Mouse (Mus musculus) gonadal fat pad, adult 2 months (tissue): Measurements from ENCODE around the gene Pyroxd2. TPM values are rescaled to one million over a fixed set of nuclear protein-coding genes. Genes with fewer than 3 reads are reported as not detected.

Source experiments
- DNase-seq: peaks from one replicate; pipeline ENCODE4 v3.0.0-alpha.2; 2012; ENCODE audit warnings: low read depth
- polyA plus RNA-seq: library from polyadenylated mRNA; depleted of rRNA; stranded (reverse); fragments of >200 nt; gene quantifications from 2 replicates; pipeline ENCODE4 v1.2.3, GENCODE M21; 2012

Gene Pyroxd2
- polyA plus RNA-seq, 1 experiment = 30.1 TPM

DNA sequence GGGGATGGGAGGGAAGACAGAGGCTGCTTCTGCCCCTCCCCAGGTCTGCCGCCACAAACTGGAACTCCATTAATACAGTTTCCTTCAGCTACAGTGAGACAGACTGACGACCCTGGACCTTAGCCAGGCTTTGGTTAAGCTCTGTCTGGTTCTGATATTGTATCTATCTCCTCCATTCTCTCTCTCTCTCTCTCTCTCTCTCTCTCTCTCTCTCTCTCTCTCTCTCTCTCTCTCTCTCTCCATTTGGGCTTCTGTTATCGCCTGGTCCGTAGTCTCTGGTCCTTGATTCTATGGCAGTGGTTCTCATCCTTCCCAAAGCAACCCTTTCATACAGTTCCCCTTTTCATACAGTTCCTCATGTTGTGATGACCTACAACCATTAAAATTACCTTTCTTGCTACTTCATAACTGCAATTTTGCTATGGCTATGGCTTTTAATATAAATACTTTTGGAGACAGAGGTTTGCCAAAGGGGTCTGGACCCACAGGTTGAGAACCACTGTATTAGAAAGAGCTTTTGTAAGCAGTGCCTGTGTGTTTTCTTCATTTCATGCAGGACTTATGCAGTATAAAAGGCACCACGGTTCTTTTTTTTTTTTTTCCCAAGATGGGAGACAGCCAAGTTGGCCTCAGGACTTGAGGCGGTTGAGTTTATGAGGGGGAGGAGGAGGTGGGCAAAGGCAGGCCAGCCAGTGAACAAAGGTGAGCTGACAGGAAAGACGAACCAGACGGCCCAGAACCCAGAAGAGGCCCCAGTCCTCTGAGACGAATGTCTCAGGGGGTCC, 7.3 kb downstream of the Pyroxd2 start:
- no peak for DNase-seq

DNA sequence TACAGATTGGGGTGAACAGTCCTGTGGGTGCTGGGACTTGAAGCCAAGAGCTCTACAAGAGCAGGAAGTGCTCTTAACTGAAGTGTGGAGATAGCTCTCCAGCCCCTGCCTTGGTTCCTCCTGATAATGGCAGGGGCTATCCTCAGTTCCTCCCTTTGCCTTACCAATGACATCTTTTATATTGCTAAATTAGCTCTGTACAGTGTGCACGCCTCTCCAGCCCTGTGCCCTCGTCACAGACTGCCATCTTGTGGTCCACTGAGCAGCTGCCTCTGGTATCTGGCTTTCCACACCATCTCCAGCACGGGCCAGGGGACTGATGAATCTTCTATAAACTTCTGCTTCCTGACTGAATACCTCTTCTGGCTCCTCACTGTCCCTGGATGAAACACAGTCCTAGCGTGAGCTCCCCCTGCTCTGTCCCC, 8.4 kb downstream of the Pyroxd2 start:
- DNase-seq = no peak

DNA sequence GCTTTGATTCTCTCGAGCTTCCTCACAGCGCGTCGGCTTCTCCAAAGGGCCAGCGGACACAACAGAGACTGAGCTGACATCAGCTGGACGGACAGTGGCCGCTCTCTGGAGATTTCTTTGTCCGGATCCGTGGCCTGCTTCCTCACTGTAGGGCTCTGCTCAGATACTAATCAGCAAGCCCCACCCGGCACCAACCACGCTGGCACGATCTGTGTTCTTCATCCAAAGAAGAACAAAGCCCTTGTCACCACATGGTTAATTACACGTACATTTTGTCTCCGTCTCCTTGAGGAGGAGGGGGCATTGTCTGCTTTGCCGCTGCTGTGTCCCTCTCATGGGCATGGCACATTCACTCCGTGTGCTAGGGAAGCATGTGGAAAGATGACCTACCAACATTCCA, 9.3 kb downstream of the Pyroxd2 start:
- no peak for DNase-seq

DNA sequence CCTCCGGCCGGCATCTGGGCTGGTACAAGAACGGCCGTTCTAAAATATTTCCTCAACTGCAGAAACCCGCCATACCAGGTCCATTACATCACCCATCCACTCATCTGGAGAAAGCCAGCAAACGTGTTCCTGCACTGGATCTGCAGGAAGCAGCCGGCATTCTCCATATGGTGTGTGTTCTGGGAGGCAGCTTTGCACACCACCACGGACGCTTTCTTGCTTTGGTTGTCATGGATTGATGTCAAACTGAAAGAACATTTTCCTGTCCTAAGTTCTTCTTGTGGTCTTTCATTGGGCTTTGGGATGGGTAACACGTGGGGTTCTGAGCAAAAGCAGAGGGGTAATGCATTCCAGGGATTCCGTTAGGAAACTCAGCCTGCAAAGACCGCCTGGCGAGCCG, 10.7 kb downstream of the Pyroxd2 start:
- no peak for DNase-seq

DNA sequence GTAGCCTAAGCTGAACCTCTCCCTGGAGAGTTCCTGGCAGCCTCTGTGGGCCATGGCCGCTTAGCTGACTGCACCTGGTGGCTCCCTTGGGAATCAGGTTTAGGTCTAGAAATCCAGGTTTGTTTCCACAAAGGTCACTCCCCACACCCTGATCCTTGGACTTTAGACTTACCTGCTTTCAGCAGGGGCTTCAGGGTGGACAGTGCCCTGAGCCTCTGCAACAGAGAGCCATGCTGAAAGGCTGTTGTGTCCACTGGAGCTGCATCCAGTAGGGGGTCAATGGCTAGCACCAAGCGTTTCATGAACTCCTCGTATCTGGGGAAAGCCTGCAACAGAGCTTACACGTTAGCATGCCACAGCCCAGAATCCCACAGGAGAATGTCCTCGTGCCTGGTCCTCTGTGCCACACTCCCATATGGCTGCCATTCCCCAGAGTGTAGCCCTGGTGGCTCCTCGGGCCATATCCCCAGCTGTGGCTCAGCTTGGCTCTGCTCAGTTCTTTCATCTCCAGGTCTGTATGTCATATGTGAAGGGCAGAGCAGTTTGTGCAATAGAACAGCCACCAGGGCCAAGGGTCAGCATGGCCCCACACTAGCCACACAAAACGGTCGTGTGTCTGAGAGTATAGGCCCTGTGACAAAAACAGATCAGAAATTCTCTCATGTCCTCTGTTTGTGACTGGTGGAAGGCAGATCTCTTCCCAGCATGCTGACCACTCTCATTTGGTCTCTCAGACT, 12.2 kb downstream of the Pyroxd2 start:
- DNase-seq = no peak

DNA sequence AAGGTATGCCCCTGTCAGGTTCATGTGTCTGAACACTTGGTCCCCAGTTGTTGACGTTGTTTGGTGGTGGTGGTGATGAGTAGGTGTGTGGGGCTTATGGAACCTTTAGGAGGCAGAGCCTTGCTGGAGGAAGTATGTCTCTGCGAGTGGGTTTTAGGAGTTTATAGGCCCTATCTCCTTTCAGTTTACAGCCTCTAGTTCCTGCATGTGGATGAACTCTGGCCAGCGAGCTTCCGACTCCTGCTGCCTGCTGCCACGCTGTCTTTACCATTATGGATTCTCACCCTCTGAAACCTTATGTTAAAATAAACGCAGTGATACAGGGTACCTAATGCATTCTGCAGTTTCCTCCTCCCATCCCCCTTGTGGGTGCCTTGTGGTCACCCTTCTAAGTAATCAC, 12.8 kb downstream of the Pyroxd2 start:
- no peak for DNase-seq

DNA sequence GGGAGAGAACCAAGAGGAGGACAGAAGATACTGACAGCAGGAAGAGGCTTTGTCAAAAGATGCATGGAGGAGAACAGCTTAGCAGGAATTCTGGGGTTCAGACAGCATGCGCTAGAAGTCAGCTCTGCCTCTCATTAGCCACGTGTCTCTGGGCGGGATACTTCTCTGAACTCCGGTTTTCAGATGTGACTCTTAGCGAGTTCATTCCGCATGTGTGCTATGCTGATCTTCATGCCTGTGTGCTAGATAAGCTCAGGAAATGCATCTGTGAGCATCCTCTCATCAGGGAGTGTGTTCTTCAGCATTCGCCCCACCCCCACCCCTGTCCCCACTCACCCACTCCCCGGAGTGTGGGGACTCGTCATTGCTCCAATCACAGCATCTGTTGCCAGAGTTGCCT, 14.8 kb downstream of the Pyroxd2 start:
- DNase-seq = no peak

DNA sequence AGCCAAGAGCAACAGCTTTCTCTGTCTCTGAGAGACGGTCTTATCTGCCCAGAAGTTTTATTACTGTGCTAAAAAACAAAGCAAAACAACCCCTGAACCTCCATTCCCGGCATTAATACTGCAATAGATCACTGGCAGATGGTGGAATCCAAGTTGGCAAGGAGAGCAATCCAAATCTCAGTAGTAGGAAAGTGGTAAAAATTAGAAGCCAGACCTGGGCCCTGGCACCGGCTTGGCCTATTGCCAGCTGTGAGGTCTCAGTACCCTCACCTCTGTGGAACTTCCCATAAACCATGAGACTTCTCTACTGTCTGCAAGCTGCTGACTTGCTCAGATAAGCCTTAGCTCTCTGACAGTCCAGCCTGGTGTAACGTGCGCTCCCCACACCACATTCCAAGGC, 17.6 kb downstream of the Pyroxd2 start:
- no peak for DNase-seq

DNA sequence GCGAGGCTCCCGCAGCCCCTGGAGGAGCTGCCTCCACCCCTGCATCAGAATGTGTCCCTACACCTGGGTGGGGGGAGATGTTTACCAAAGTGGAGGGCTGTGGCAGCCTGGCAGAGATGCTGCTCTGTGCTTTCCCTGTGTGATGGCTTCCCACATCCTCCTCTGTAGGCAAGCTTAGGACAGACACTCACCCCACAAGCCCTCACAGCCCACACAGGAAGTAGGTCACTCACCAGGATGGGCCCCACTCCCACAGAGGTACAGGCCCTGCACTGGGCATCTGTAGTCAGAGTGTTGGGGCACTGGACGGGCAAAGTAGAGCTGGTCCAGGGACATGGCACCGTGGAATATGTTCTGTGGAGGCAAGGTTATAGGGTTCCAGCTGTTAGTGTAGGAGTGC, 25.2 kb downstream of the Pyroxd2 start:
- no peak for DNase-seq

DNA sequence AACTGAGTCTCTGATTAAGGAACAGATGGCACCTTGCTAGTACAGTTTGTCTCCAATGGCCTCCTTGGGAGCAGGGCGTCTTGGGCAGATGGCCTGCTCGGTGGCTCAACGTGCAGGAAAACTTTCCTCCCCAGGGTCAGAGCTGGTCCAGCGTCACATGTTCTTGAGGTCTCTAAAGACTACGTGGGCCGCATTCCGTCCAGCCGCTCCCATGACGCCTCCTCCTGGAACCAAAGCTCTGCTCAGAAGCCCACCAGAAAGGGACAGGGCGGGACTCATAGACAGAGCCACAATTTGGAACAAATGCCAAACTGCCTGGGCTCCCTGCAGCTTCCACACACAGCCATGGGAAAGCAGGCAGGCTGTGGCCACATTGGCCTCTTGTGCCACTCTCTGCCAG, 25.8 kb downstream of the Pyroxd2 start:
- no peak for DNase-seq

DNA sequence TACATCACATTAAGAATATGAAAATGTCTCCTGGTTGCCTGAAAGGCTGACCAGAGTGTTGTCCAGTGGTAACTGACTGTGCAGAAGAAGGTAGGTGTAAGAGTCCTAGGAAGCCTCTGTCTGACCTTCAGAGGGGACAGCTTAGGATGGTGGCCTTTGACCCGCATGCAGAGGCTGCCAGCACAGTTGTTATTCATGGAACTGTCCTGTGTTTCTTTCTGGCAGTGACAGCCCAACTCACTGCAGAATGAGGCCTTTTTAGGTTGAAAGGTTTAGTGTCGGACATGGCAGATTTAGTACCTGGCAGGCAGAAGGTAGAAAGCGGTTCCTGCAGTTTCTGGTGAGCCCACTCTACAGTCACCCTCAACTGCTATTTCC, 26.6 kb downstream of the Pyroxd2 start:
- no peak for DNase-seq

DNA sequence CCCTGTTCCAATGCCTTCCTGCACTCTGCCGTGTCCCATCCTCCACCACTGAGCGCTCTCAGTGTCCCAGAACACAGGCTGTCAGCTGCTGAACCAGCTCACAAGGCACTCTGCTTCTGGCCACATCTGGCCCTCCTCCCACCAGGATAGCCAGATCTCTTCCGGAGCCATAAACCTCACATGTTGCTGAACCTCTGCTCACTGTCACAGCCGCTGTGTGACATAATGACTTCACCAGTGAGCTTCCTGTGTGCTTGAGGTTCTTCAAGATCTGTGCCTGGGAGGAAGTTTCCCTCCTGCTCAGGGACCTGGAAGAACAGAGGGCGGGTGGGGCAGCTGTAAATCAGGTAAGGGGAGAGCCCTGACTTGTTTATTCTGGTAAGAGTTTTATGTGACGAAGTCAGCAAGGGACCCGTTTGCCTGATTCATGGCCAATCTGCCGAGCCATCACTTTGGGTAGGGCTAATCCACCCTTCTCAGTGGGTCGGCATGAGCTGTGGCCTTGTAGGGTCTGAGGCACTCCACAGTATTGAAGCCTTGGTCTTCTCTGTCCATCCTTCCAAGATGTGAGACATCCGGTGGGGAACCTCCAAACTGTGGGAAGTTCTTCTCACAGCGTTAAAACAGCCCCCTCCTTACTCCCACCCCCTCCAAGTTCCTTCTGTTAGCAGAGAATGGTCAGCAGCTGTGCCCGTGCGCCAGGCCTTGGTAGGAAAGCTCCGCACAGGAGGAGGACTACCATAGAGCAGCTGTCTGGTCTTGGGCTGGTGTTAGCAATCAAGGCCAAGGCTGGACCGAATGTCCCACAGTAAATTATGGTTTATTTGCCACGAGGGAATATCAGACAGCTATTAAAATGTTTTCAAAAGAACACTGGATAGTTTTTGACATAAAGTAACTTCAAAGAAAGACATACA, 27.3 kb downstream of the Pyroxd2 start:
- DNase-seq = no peak

DNA sequence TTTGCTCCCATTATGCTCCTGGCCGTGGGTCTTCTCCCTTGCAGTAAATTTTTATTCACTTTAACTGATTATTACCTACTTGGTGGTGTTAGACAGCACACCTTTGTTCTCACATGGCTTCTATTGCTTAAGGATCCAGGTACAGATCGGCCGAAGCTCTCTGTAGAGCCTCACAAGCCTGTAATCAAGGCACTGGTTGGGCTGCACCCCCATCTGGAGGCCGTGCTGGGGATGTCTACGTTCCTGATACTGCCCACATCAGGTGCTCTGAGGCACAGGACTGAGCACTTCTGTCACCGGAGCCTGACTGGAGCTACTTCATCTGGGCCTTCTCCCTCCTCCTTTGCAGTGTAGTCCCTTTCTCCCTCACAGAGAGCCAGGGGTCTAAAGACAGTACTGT, 29.3 kb downstream of the Pyroxd2 start:
- DNase-seq = no peak

DNA sequence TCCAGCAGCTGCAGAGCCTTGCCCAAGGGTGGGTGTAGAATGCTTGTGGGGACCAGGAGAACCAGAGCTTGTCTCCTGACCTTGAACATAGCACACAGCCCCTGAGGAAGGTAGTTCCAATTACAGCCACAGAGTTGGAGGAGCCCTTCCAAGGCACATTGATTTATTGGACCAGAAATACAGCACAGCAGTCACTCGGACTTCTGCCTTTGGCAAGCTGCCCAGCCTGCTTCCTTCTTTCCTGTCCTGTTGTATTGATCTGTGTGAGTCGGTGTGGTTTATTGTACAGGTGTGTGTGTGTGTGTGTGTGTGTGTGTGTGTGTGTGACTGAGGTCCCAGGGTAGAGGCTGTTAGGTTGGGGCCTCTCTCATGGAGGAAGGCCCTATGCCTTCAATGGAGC, 30.1 kb downstream of the Pyroxd2 start:
- DNase-seq = no peak

DNA sequence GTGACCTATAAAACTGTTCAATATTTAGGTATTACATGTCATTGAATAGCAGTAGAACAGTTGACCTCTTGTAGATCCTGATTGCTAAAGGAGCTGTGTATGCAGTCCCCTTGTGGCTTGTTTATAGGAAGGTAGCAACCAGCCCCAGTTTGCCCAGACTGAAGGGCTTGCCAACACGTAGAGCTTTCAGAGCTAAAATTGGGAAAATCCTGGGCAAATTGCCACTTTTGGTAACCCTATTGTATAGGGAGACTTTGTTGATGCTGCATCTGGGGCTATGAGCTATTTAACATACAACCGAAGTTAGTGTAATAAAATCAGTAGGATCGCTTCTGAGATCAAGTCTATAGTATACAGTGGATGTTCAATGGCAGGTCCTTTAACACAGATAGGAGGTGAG, 34.5 kb downstream of the Pyroxd2 start:
- DNase-seq = no peak

DNA sequence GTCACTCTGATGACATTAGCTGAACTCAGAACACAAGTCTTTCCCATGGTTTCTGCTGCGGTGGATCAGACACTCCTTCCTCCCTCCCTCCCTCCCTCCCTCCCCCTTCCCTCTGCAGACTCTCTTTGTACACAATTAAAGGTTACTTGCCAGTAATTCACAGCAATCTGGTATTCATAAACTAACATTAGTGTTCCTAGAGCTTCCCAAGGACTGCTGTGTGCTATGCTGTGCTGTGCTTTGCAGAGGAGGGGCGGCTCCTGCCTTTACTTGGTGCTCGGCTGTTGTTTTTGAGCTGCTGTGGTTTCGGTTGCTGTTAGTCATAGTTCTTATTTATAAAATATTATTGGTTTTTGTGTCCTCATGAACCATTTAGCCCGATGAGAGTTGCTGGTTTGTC, 34.9 kb downstream of the Pyroxd2 start:
- no peak for DNase-seq

DNA sequence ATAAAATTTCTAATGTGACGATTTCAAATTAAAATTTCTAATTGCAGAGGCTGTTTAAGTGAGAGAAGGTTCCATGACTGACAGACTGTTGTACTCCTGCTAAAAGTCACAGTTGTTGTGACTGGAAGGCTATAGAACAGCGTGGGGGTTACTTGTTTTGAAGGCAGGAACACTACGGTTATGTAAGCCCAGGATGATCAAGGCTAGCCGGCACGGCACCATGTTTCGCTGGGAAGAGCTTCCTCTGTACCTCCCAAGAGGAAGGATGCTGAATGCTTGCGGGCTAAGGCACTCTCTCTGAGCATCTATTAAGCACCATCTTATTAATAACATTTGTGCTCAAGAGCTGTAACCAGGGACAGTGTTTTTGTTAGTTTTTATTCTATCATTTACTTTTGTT, 36.1 kb downstream of the Pyroxd2 start:
- no peak for DNase-seq

DNA sequence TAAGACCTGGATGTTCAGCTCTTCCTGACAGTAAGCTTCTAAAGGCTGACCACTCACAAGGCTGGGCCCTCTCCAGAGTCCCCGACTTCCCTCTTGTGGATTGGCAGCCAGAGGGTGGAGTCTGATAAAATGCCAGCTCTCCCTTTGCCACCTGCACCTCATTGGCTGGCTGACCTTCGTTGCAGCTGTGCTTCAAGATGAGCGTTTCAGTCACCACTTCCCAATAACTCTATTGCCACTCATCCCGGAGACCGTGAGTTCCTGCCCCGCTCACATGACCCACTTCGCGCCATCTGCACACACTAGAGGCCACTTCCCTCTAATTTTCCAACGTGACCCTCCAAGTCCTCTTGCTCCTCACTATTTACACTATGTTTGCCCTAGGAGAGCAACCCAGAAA, 38.8 kb downstream of the Pyroxd2 start:
- no peak for DNase-seq

DNA sequence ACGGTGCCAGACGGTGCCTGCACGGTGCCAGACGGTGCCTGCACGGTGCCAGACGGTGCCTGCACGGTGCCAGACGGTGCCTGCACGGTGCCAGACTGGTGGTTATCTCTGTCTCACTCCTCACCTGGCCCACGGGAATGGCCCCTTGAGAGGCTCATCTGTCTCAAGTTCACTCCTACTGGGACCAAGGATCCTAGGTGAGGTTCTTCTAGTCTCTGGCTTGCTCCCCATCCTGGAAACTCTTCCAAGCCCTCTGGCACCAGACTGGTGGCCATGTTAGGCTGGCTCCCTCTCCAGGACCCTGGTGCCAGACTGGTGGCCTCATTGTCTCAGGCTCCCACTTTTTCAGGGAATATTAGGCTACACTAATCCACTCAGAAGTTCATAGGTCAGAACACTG, 53.1 kb downstream of the Pyroxd2 start:
- peak; percentile 2 for DNase-seq

DNA sequence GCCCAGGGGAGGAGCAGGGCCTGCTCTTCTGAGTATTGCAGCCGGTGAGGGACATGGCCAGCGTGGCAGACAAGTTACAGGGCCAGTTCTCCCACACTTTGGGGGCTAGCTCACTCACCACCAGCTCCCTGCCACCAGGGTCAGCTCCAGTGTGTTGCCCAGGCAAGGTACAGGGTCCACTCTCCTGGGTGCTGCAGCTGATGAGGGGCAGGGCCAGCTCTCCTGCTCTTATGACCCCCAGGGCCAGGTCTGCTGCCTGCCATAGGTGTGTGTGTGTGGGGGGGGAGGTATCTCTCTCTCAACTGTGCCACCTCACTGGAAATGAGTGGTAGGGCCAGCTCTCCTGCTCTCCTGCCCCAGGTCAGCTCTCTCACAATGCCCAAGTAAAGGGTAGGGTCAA, 54.0 kb downstream of the Pyroxd2 start:
- DNase-seq = no peak

DNA sequence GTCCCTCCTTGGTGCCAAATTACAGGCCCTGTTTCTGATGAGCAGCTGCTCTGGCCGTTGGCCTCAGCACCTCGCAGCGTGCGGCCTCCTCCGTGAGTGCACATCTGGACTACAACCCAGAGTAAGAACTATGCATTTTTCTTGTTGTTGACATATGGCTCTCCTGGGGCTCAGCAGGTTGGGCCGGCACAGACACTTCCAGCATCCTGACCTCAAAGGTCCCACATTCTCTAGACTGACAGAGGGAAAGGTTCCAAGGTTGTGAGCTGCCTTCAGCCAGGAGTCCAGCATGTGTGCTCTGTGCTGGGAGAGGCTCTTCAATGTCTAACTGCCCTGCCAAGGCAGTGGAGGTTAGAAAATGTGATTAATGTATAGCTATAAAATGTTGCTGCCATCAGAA, 55.2 kb downstream of the Pyroxd2 start:
- DNase-seq = no peak

DNA sequence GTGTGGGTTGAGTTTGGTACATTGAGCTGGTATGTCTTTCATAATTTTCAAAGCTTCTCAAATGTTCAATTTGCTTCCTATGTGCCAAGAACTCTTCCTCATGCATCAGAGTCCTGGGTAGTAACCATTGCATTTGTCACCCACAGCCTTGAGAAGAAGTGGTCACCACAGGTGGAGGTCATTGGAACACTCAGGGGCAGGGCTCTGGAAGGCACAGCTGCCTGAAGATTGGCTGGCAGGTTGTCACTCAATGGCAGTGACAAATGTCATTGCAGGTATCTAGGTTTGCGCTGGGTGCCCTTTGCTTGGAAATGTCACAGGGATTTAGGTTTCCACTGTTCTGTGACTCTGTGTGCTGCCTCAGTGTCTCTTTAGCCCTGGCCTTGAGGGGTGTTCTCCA, 62.3 kb downstream of the Pyroxd2 start:
- DNase-seq = no peak

DNA sequence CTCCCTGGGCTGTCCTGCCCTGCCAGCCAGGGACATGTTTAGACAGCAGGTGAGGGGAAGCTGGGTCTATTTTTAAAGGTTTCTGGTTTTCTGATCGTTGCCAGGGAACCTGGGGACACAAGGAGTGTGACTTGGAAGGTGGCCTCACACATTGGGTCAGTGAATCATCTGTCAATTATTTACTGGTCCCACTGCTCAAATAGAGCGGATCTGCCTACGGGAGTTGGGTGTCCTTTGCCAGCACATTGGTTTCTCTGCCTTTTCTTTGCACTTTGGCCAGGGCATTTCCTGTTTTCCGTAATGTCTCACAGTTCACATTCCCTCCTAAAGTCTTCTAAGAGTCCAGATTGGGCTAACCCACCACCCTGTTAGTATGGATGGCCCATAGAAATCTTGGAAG, 62.8 kb downstream of the Pyroxd2 start:
- no peak for DNase-seq
